Mouse (Mus musculus): ENCODE data around the gene Gm10139.
"Not testable (repeated sequence)": the region's sequence is repeated elsewhere in the genome, so short reads cannot be mapped to it uniquely, and the experiment has no call there.

The Gm10139 gene

GRCm38 (mm10) chr13:65512378-65512777, at the start of gene Gm10139:
Gm10139 (plus strand) TSS chr13:65512678.
- DNase-seq, result not testable (repeated sequence)

GRCm38 (mm10) chr13:65557636-65558035, 45.2 kb downstream of the Gm10139 start:
- not testable (repeated sequence) for DNase-seq

All from retina, postnatal 1 day (tissue).